Mouse (Mus musculus): ENCODE measurements around the gene Hcst.

Gene Hcst

DNA sequence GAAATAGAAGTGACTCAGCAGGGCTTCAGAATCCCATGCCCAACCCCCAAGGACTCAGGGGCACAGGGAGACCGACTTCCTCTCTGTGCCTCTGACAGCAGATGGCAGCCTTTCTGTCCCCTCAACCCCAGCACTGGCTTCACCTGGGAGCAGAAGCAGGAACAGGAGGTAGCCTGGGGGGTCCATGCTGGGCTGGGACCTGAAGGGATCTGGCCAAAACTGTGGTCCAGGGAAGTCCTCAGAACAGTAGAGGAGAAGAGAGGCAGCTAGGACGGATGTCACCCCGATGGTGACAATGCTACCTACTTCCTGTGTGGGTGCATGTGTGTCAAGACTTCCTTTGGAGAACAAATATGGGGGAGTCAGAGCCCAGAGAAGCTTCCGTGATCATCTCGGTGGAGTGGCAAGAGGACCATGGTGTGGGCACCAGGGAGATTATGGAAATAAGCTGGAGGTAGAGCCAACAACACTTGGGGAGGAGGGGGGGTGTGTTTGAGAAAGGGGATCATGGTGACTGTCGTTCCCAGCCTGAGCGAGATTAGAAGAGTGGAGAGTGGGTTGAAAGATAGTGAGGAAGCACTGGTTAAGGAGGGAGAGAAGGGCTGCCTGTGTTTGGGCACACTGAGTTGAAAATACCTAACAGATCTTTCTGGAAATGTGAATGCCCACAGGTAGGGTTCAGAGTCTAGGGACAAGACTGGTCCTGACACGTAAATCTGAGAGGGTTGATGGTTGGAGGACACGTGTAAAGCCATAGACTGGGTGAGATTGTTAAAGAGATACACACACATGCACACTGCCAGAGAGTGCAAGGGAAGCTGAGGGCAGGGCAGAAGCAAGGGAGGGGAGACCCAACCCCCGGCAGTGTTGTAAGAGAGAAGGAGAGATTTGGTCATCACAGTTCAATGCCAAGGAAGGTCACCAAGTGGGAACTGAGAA is at the start of gene Hcst:
Hcst (minus strand) TSS at position 294 of the 939 bp plus-strand sequence.
- no peak for DNase-seq

DNA sequence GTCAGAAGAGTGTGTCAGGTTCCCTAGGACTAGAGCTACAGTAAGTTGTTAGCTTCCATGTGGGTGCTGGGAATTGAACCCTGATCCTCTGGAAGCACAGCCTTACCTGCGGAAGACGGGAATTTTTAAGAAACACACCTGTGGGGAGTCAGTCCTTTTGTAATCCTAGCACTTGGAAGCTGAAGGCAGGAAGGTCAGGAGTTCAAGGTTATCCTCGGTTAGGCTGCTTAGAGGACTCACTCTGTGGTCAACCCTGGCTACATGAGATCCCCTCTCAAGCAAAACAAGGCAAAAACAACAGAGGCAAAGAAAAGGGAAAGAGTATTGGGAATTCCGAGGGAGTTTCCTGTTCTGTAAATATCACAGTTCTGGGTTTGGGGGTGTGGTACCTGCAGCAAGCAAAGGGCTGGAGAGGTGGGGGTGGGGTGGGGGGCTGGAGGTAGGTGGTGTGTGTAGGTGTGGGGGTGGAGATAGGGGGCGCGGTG is 45.2 kb upstream of the Hcst start:
- DNase-seq, result no peak

GRCm38 (mm10) chr7:30463996-30464395 is 44.3 kb upstream of the Hcst start:
- no peak for DNase-seq

- no peak for DNase-seq
These were observed 43.9 kb upstream of the Hcst start for GRCm38 (mm10) chr7:30463568-30463967.

- no peak for DNase-seq
These were observed 39.8 kb upstream of the Hcst start for GRCm38 (mm10) chr7:30459484-30459883.

- DNase-seq, result peak in 1 of 2 experiments; percentile 12
These were observed 38.1 kb upstream of the Hcst start, which contains the start of the genes Kirrel2 and Nphs1 for GRCm38 (mm10) chr7:30457629-30458330. TSS of gene Kirrel2 (minus strand) at chr7:30457690. TSS of gene Nphs1 (plus strand) at chr7:30458315.

DNA sequence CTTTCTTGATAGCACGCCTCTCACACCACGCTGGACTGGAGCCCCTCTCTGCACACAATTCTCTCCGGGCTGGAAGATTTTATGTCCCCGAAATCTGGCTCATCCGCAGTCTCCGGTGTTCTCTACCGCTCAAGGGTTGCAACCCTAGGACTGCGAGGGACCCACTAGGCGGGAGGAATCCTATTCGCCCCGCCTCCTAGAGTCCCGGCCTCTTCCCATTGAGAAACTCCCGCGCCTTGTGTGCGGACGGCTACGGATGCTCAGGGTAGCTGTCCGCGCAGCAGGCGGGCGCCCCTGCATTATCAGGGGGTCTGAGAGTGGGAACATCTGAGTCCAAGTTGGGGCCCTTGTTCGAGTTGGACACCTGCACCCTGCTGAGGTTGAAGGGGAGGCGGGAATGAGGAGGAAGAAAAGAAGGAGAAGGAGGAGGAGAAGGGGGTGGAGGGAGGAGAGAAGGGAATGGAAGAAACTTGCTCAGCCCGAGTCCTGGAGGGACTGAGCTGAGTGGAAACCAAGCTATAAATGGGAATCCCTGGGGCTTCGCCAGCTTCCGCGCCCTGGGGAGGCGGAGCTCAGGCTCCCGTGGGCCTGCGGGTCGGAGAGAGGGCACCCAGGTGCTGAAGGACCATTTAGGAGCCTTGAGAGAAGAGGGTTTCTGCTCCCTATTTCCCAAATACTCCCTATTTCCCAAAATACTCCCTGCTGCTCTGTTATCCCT is 37.4 kb upstream of the Hcst start:
- DNase-seq, result no peak

- DNase-seq, result no peak
These were observed 36.8 kb upstream of the Hcst start for GRCm38 (mm10) chr7:30456487-30456886.

DNA sequence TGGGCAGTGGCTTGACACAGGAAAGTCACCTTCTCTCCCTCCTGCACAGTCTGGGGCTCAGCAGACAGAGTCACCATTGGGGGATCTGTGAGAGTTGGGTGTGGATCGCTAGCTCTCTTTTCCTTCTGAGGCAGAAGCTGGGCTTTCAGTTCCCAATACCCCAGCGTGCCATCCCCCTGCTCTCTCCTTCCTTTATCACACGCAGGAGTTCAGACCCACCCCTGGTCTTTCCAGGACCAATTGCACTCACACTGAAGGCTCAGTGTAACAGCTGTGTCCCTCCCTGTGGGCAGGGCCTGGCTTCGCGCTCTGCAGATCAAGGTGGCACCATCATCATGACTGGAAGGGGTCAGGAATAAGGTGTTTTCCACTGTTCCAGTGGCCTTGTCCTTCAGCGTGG is 34.6 kb upstream of the Hcst start:
- no peak for DNase-seq

DNA sequence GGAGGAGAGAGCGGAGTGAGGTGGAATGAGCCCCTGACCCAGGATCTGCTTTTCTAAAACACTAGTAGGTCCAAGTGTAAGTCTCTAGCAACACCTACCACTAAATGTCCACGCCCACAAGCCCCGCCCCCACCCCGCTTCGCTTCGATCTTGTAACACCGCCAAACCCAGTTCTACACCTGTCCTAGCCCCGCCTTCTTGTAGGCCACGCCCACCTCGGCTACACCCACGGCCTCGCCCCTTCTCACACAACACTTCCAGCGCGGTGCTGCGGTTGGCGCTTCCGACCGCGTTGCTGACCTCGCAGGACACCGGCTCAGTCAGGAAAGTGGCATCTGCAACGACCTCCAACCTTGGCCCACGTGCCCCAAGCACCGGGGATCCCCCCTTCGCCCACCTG is 34.1 kb upstream of the Hcst start:
- peak; percentile 60 to 79 for DNase-seq

DNA sequence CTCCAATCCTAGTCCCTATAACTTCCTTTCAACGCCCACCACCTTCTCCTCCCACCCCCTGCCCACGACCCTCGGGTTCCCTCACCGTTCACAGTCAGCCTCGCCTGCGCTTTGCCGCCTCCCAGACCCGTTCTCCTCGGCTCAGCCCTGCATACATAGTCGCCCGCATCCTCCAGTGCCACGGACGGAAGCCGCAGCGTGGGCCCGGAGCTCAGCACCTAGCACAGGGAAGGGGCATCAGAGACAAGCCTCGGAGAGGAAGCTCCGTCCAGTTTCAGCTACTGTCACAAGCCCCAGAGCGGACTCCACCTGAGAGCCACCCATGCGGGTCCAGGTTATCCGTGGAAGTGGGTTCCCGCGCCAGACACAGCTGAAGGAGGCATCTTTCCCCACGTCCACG is 33.7 kb upstream of the Hcst start:
- DNase-seq, result no peak

DNA sequence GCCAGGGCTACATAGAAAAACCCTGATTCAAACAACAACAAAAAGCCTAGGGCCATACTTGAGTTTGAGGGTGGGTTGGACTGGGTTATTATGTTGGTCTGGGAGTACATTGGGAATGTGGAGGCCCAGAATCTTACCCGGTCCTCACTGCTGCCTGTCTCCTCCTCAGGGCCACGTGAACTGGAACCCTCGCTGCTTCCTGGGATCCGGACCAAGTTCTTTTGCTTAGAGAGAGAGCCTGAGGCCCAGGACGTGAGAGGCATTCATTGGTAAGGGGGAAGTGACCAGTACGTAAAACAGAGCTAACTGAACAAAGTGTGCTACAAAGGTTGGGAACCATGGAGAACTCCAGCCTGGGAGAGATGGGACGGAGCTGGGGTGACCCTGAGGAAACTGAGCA is 30.6 kb upstream of the Hcst start:
- DNase-seq, result no peak

DNA sequence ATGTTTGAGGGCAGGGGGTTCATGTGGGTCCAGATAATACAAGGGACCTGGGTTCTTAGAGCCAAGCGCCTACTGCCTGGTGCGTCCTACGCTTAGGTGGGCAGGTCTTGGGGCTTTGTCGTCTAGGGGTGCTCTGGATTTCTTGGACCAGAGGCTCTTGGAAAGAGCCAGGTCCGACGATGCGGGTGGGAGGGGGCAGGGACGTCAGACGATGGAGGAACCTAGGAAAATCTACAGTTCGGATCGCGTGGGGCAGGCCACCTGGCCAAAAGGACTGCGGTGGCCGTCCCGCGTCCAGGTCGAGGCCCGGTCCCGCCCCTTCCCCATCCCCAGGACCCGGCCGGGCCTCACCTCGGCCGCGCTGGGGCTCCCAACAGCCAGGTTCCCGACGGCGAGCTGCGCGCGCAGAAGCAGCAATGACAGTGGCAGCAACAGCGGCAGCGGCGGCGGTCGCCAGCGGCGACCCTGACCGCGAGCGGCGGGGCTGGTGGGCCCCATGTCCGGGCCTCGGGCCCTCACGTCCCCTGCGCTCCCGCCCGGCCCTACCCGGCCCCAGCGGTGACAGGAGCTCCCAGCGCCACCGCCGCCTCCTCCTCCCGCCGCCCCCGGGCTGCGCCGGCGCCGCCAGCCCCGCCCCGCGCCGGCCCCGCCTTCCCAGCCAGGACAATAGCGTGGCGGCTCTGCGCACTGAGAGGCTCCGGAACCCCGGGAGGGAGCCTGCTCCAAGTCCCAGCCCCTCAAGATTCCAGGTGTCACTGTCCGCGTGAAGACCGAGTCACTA is 25.5 kb upstream of the Hcst start, which contains the start of gene Aplp1:
Aplp1 (minus strand) TSS at position 565 of the 781 bp plus-strand sequence.
- DNase-seq, result peak; percentile 33 to 79

DNA sequence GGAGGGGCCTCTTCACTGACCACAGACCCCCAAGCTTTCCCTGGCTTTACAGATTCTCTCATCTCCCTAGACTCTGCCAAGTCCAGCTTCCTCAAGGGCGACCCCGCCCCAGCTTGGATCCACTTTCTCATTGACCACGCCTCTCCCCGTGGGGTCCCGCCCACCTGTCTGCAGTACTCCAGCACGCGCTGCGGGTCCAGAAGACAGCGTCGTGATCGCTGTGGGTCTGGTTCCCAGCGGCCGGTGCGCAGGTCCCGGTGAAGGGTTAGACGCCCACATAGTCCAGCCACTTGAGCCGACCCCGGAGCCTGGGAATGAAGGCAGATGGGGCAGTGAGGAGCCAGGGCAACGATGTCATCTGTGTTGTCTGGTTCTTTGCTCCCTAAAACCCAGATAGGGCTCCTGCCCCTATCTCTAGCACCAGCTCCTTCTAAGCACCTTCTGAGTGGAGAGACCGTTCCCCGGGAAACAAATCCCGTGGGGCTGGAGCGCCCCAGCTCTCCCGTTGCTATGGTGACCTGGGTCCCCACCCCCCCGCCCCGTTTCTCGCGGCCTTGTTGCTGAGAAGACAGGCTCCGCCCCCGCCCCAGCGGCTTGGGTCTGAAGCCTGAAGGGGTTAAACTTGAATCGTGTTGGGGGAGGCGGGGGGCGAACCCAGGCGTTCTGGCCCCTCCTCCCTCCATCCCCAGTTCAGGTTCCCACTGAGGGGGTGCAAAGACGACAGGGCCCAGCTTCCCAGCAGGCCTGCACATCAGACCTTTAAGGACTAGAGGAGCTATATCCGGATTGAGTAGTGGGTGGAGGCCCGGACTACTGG is 24.7 kb upstream of the Hcst start:
- peak in 1 of 2 experiments; percentile 50 for DNase-seq

GRCm38 (mm10) chr7:30443696-30444095 is 24.0 kb upstream of the Hcst start:
- no peak for DNase-seq

DNA sequence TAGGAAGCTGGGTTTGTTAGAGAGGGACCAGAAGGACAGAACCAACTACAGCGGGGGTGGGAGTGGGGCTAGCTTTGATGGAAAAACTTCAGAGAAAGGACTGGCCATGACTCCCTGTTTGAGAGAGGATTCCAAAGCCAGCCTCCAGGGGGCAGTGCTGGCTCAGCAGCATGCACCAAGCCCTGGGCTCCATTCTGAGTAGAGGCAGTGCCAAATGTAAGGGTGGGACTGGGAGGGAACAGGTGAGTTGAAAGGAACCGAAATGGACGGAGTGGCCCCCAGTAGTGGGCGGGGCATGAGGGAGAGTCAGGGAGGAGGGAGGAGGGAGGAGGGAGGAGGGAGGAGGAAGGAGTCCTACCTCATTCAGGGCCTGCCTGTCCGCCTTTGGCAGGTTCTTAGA is 21.0 kb upstream of the Hcst start:
- peak in 1 of 2 experiments; percentile 70 for DNase-seq

DNA sequence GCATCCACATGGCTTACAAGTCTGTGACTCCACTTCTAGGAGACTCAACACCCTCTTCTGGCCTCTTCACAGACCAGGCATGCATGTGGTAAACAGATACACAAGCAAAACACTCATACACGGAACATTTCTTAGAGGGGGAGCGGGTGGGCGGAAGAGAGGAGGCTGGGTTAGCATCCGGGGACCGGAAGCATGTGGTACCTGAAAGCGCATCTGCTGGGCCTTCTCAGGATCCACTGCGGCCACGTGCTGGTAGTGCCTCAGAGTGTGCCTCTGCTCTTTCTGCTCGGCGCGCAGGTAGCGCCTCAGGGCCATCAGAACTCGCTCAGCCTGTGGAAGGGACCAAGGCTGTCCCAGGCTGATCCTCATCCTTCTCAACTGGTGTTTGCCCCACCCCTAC is 20.1 kb upstream of the Hcst start:
- no peak for DNase-seq

DNA sequence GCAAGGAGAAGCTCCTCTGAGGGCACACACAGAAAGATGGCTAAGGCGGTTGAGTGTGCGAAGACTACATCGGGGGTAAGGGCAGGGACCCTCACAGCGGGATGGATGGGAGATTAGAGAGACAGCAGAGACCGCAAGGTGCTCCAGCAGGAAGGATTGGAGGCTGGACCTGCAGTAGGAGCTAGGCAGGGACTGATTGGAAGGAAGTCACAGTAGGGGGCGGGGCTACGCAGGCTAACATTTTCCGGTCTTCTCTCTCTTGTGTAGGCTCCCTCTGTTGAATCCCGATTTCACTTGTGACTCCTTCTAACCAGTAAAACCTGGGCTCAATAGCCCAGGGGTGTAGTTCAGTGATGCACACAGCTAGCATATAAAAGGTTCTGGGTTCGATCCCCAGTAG is 17.2 kb upstream of the Hcst start:
- DNase-seq, result no peak

GRCm38 (mm10) chr7:30435156-30435555 is 15.5 kb upstream of the Hcst start:
- no peak for DNase-seq

GRCm38 (mm10) chr7:30434701-30435100 is 15.0 kb upstream of the Hcst start:
- no peak for DNase-seq

DNA sequence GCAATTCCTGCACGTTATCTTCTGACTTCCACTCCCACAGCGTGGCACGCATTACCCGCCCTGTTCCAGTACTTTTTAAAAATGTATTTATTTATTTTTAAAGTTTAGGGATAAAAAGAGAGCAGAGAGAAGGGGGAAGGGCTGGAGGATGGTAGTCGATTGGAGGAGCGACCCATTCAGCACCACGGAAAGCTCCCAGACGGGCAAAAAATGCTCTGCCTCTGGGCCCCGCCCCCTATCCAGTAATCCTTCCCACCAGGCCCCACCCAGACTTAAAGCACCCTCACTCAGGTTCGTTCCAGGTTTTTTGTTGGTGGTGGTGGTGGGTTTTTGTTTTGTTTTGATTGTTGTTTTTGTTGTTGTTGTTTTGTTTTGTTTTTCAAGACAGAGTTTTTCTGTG is 14.6 kb upstream of the Hcst start:
- DNase-seq, result peak; percentile 58 to 87

Data from kidney, postnatal 36 days (tissue).